Mouse (Mus musculus) cerebellum, postnatal 10 days (tissue): ENCODE measurements around the gene Ndufs7.
"Not testable (repeated sequence)": the region's sequence is repeated elsewhere in the genome, so short reads cannot be mapped to it uniquely, and the experiment has no call there.

Source experiments
- DNase-seq, 2 experiments: peaks; one replicate each; pipeline ENCODE4 v3.0.0; 2021; ENCODE audit warnings: mixed read lengths in 2 of 2

Ndufs7 gene

DNA sequence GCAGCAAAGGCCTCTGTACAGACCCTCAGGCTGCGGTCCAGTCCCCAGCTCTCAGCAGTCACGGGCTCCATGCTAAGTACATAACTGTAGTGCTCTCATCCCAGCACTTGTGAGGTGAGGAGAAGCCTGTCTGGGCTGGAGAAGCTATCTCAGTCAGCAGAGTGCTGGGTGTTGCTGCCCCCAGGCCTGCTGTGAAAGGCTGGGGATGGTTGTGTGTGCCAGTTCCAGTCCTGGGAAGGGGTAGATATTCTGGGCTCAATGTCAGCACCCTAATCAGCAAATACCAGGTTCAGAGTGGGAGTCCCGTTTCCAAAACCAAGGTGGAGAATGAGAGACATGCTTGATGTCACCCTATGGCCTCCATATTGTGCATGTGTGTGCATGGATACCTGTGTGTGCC is 6.3 kb upstream of the Ndufs7 start:
- no peak for DNase-seq

DNA sequence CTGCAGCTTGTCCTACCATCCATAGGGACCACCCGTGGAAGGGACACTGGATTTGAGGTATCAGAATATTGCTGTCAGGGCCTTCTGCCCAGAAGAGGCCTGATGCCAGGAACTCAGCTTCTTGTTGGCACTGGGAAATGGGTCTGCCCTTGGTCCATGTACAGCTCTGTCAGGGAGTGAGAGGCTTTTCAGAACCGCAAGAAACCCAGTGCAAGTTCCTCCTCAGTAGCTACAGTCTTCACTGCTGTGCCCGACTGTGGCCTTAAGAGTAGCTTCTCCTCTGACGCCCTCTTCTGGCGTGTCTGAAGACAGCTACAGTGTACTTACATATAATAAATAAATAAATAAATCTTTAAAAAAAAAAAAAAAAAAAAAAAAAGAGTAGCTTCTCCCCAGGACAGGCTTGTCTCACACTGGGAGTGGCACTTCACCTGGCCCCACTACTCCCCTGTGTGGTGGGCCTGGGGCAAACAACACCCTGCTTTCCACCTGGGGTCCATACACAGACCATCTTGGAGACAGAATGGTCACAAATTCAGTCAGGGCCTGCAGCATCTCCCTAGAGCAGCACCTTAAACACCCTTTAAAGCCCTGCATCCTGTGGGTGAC is 4.0 kb upstream of the Ndufs7 start:
- peak; percentile 86 to 91 for DNase-seq

DNA sequence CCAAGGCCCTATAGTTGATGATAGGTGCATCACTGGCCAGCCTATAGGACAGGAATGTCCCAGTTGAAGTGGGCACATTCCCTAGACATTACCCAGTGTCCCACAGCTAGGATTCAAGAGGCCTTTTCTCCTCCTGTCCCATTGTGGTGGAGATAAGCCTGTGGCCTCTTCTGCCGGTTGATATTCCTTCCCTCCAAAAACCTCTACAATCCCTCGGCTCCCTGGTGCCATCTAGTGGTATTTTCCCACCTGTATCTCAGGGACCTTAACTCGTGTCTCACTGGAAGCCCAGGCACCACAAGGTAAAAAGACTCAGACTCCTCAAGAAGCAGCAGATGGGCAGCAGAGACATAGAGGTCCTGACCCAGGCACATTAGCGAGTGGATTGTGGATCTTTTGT is 3.3 kb upstream of the Ndufs7 start:
- peak; percentile 95 to 98 for DNase-seq

DNA sequence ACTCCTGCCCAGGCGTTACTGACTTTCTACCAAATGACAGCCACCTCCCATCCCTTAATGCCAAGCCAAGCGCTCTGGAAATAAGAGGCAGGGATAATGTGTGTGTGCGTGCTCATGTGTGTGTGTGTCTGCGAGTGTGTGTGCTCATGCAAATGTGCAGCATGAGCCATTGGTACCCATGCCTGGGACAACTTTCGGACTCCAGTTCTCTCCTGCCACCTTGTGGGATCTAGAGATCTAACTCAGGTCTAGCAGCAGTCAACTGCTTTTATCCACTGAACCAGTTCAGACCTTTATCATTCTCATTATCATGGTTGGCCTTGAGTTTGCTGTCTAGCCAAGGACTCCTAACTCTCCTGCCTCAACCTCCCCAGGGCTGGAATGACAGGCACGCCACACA is 1.1 kb upstream of the Ndufs7 start:
- peak; percentile 59 to 62 for DNase-seq

DNA sequence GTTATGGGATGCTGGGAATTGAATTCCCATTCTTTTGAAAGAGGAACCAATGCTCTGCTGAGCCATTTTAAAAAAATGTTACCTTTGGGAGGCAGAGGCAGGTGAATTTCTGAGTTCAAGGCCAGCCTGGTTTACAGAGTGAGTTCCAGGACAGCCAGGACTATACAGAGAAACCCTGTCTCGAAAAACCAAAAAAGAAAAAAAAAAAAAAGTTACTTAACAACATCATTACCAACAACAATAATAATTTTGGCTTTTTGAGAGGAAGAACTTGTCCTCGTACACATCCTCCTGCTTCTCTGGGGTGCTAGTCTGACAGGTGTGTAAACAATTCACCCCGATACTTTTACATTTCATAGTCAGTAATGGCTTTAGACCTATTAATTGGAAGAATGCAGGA is 484 bp upstream of the Ndufs7 start:
- DNase-seq = not testable (repeated sequence)

DNA sequence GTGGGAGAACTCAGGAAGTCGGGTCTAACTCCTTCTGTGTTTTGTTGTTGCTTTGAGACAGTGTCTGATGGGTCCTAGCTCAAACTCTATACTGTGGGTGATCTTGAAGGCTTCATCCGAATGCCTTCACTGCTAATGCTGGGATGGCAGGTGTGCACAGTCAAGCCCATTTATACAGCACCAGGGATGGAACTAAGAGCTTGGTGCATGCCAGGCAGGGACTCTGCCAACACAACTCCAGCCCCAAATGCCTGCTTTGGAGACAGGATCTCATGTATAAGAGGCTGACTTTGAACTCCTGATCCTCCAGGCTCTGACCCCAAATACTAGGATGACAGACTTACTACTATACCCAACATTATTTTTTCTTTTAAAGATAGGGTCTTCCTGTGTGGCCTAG is 1.1 kb downstream of the Ndufs7 start:
- no peak for DNase-seq

DNA sequence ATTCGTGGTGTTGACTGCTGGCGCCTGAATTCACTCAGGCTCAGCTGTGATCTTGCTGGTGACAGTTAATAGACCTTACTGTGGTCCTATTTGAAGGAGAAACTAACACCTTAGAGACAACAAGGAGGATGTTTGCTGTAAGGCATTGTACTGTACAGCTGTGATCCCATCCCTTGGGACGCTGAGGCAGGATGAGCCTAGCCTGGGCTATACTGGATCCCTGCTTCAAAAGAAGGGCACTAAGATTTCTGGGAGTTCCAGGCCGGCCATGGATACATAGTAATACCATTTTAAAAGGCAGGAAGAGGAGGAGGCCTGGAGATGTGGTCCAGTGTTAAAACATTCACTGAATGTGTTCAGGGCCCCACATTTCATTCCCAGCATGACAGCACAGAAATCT is 1.7 kb downstream of the Ndufs7 start:
- no peak for DNase-seq

DNA sequence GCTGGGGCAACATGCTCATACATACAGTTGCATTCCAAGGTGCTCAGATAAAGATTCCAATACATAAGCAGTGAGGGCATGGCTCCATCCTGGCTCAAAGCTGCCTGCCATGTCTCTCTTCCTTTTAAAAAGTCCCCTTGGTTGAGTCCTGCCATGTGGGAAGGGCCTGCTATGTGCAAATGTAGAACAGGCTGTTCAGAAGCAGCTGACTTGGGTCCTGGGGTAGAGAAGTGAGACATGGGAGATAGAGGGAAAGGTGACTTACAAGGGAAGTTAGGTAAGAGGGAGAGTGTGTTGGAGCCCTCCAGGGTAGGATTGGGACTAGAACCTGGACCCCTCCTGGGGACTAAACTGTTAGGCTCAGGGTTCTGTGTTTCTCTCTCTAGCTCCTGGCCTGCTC is 3.1 kb downstream of the Ndufs7 start:
- DNase-seq = no peak

DNA sequence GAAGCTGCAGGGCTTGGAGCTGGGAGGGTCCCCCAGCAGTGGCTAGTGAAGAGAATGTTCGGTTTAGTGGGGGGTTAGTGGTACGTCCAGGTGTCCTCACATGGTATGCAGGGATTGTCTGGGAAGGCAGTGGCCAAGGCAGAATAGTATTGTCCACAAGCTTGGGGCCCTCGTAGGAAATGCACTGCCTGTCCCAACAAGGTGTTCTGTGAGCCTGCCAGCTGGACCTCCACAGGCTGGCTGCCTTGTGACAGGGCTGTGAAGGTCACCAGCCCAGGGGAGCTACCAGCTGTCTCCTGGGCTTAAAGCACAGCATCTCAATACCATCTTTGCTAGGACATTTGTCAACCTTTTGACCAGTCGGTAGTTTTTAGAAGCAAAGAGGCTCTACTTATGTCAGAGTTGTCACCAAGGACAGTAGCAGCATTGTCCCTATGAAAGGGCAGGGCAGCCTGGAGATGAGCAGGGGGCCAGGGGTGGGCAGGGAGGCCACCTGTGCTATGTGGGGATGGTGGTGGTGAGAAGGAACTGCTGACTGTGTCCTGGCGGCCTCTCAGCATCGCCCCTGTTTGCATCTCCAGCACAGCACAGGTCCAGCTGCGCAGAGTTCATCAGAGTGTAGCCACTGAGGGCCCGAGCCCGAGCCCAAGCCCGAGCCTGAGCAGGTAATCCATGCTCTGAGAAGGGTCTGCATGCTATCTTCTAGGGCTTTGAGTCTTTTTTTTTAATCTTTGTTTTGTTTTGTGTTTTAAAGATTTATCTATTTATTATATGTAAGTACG is 3.8 kb downstream of the Ndufs7 start:
- DNase-seq = no peak

DNA sequence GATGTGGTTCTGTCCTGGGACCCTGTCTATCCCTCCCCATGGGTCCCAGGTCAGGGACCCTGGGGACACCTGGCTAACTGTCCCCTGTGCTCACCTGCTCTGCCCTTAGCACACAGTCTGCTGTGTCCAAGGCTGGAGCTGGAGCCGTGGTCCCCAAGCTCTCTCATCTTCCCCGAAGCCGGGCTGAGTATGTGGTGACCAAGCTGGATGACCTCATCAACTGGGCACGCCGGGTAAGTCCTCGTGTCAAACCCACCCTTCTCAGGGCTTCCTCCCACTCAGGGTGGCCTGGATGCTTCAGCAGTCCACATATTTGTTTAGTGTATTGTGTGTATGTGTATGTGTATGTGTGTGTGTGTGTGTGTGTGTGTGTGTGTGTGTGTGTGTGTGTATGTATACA is 4.6 kb downstream of the Ndufs7 start:
- no peak for DNase-seq

DNA sequence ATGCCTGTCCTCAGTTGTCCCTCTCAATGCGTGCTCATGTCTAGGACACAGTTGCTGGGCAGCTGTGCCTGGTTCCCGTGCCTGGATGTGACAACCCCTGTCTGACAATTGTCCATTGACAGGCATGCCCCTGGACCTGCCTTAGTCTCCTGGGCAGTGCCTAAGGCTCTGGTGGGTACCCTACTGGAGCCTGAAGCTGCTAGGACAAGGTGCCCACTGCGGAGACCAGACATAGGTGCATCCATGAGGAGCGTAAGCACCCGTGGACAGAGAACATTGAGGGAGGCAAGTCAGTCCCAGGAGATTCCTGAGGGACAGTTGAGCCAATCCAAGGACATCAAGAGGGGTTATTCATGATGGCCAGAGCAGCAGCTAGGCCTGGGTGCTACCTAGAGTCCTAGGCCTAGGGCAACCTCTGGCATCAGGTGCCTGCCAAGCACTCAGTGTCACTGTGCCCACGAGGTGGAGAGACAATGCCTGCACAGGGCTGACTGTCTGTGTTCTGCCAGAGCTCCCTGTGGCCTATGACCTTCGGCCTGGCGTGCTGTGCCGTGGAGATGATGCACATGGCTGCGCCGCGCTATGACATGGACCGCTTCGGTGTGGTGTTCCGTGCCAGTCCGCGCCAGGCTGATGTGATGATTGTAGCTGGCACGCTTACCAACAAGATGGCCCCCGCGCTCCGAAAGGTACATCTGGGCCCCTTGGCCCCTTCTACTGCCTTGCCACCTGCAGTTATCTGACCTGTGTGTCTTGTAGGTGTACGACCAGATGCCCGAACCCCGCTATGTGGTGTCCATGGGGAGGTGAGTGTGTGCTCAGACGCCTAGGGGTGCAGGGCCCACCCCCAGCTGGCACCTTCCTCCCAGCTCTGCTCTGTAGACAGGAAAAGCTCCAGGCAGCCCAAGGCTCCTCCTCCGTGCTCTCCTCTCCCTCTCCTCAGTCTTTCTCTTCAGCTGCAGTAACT is 5.7 kb downstream of the Ndufs7 start:
- no peak for DNase-seq

DNA sequence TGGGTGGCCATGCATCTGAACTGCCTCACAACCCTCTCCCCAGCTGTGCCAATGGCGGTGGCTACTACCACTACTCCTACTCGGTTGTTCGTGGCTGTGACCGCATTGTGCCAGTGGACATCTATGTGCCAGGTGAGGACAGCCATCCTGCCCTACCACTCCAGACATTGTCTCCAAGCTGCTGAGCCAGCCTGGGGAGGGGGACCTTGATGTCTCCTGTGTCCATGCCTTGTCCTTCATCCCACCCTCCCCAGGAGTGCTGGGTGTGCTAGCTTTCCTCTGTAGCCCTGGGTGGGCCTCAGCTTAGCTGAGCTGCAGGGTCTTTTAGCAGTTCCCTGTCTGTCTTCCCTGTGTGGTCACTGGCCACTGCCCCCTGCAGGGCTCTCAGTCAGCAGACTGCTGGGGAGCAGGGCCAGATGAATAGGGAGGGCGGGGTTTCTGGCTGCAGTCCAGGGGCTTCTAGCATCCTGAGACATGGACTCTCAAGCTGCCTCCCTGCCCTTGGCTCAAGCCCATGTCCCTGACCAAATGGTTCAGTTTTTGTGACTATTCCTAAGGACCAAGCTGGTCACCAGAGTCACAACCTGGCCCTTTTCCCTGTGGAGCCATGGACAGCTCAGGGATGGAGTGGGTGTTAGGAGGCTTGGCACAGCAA is 7.1 kb downstream of the Ndufs7 start:
- peak; percentile 81 to 86 for DNase-seq

DNA sequence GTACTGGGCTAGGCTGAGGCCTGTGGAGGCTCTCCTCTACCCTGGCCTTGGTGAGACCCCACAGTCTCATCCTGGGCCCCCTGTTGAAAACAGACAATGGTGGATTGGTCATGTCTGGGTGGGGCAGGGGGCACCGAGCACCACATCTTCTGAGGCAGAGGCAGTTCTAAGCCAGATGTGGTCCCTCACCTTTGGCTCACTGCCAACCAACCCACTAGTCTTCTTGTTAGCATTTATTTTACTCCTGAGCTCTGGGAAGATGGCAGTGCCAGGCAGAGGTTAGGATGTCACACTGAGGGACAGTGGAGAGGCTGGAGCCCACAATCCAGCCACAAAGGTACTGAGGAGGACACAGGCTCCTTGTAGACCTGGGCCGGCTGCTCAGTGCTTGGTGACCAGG is 9.0 kb downstream of the Ndufs7 start:
- peak in 1 of 2 experiments; percentile 45 for DNase-seq

DNA sequence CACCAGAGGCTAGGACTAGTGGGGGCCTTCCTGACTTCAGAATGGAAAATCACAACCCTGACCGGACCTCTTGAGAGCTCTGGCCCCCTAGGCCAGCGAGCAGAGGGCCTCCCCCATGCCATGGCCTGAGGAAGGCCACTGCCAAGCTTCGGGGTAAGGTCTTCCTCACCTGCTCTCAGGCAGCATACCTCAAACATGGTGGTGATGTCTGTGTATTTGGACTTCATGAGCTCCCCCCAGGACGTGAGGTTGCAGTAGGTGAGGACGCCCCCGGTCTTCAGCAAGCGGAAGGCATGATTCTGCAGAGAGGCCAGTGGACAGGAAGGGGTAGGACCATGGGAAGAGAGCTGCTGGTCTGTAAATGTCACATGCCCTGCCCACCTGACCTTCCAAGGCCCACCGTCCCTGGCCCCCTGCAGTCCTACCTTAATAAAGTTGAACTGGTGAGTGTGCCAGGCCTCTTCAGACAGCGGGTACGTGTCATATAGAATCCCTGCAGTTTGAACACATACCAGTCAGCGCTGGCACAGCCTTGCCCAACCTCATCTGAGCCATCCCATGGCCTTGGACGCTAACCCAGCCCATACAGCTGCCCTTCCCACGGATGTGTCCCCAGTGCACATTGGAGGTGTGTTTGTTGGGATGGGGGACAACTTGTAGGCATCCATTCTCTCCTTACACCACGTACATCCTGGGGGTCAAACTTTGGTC is 10.0 kb downstream of the Ndufs7 start:
- DNase-seq = peak in 1 of 2 experiments; percentile 43

DNA sequence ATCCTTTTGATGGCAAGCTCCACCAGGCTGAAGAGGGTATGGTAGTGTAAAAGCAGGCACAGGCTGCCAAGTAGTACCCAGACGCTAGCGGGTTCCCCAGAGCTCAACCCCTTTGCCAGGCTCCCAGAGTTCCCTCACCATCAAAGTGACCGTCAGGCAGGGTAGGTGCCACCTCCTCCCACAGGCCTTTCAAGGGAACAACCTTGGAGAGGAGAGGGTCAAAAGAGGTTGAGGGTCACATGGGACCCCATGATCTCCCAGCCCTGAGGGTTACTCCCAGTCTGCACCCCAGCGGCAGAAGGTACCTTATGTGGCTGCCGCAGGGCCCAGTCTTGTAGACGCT is 10.5 kb downstream of the Ndufs7 start:
- peak; percentile 44 to 58 for DNase-seq

DNA sequence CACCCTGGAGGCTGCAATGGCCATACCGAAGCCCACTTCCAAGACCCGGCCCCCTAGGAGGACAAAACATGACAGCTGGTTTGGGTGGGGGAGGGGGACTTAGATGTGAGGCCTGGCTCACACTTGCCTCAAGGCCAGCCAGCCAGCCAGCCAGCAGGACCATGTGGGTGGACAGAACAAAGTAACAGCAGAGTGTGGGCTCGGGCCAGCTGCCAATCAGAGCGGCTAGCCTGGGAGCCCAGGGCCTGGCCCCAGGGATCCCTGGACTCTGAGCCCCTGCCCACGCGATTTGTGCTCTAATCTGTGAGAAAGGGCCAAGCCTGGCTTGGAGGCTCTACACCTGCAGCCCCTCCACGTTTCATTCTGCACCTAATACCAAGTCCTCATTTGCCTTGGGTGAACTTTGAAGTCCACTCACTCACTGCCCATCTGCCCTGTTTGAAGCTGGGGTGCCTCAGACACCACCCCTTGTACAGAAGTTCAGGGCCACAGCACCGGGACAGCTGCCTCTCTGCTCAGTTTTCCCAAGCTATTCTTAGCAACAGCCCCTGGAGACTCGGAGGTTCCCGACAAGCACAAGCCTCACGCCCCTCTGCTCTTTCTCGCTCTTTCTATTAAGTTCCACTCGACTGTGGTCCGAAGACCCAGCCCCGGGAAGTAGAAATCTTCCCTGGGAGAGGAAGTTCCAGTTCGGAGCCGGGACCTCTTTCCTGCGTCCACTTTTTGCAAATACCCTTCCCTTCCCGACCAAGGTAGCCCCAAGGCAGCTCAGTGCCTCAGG is 11.1 kb downstream of the Ndufs7 start:
- peak; percentile 95 to 96 for DNase-seq

DNA sequence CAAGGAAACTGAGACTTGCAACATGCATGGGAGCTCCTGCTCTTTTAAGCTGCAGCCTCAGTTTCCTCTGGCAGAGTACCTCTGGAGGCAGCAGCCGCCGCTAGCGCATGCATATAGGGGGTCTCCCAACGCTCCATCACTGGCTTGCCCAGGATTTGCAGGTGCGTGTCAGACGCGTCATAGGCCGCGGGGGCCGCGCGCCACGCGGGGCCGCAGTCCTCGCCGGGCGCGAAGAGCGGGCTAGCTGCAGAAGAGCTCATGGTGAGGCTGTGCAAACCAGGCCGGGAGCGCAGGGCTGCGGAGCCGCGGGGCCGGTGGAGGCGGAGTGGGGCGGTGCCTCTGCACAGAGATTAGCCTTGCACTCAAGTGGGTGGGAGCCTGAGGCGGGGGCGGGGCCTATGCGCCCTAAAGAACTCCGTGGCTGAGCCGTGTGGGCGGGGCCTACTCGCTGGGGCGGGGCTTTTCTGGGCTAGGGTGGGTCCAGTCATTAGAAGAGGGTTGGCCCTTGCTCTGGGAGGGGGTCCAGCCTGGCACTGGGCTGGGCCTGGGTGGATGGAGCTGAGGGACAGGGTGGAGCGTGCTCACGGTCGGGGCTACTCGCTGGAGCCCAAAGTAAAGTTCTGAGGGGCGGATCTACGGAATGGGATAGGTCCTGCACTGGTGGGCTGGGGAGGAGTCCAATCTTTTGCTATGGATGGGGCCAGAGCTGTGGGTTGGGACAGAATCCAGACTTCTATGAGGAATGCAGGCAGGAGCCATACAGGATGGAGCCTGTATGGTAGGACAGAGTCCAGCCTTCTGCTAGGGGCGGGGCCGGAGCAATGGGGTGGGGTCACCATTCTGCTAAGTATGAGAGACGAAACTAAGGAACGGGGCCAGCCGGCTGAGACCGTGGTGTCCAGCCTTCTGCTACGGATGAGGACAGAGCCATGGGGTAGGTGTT is 12.0 kb downstream of the Ndufs7 start, which contains the start of the genes Gamt and Dazap1:
Gene Gamt, minus strand, starts transcription at position 371 of the 943 bp plus-strand sequence.
Gene Dazap1, plus strand, starts transcription at position 845 of the 943 bp plus-strand sequence.
- DNase-seq = peak; percentile 97 to 99

DNA sequence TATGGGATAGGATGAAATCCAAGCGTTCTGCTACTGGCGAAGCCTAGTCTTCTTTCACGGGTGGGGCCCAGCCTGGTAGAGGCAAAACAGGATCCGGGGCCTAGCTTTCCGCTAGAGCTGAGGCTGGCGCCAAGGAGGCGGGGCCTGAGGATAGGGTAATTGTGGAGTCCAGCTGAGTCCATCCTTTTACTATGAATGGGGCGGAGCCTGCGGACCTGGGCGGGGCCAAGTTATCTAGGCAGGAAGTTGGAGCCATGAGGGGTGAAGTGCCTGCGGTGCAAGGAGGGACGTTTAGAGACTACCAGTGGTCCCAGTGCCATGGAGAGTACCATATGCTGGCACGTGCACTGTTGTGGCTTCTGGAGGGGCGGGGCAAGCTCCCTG is 12.7 kb downstream of the Ndufs7 start:
- peak; percentile 97 to 98 for DNase-seq

DNA sequence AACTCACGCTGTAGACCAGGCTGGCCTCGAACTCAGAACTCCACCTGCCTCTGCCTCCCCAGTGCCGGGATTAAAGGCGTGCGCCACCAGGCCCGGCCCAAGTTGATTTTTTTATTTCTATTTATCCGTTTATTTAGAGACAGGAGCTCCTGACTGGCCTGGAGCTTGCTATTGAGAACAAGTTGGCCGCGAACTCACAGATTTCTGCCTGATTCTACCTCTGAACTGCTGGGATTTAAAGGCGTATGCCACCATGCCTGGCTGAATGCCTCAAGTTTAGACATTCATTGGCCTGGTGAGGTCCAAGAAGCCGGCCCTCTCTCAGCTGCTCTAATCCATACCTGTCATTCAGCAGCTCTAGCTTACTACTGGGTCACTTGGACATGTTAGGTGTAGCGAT is 13.2 kb downstream of the Ndufs7 start:
- no peak for DNase-seq

DNA sequence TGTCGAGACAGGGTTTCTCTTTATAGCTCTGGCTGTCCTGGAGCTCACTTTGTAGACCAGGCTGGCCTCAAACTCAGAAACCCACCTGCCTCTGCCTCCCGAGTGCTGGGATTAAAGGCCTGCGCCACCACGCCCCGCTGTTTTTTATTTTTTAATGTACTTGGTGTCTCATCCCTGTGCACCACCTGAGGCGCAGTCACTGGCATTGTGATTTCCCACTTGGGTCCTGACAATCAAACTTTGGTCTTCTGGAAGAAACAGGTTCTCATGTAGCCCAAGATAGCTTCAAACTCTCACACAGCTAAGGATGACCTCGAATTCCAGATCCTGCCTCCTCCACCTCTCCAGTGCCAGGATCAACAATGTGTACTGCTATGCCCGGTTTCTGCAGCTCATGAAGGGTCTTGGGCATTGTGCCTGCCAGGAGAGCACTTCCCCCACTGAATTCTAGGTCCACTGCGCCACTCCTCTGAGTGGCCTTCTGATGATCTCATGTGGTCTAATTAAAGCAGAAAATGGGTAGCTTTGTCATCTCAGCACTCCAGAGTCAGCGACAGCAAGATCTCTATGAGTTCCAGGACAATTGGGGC is 13.9 kb downstream of the Ndufs7 start:
- no peak for DNase-seq
